Comparison of ENCODE assay signal across 8 mouse cellular contexts in genomic region chr16:33833781-33834482, GRCm38 (mm10). TPM values are rescaled to one million over a fixed set of nuclear protein-coding genes. Genes with fewer than 3 reads are reported as not detected.
DNase-seq lines count a peak whose midpoint lies in the region; ATAC-seq and TF ChIP-seq lines count a peak whose summit lies in the region.

No protein-coding gene starts in this region.

- H3K4me3 ChIP-seq in left cerebral cortex, adult 2 months: peak overlapping the region; percentile 24; the same call in 1 of the 2 replicates
- peak overlapping the region; percentile 57 for H3K4me3 ChIP-seq in heart, embryonic 10.5 days
- peak overlapping the region; percentile 26 for H3K4me3 ChIP-seq in lung, embryonic 14.5 days (ENCODE audit: low read depth, low read length)
- peak overlapping the region; percentile 18 for H3K4me3 ChIP-seq in neural tube, embryonic 15.5 days (replicated peaks)

- WGBS in heart, embryonic 10.5 days: under 1% methylated on average over 25 of the region's 25 CpGs
- WGBS in lung, embryonic 14.5 days: 6% methylated on average over 25 of the region's 25 CpGs
- 3% methylated on average over 25 of the region's 25 CpGs for WGBS in neural tube, embryonic 15.5 days

- intact Hi-C loops in left cerebral cortex, adult 2 months (cut with DNase I): loop anchor here (5.0 kb wide), 1 partner anchor 43 kb away; no protein-coding TSS in a partner anchor
- intact Hi-C loops in left cerebral cortex, postnatal 36 days (cut with DNase I): no loop called here

- H3K9ac ChIP-seq in lung, embryonic 14.5 days: peak overlapping the region; percentile 43; the same call in 1 of the 2 replicates
- H3K9ac ChIP-seq in neural tube, embryonic 15.5 days (replicated peaks): 0 out of 2 replicates have a peak overlapping the region, but pooled peaks have one; percentile 17

- H3K4me1 ChIP-seq in heart, embryonic 10.5 days: peaks cover 53% of the 10 kb centered on the region
- peaks cover 22% of the 10 kb centered on the region; the same call in 1 of the 2 replicates for H3K4me1 ChIP-seq in lung, embryonic 14.5 days (ENCODE audit: insufficient read depth)
- peaks cover 39% of the 10 kb centered on the region for H3K4me1 ChIP-seq in neural tube, embryonic 15.5 days

- H3K4me2 ChIP-seq in lung, embryonic 14.5 days: peak overlapping the region; percentile 67
- H3K4me2 ChIP-seq in neural tube, embryonic 15.5 days: peak overlapping the region; percentile 53

- TF ChIP-seq CTCF in left cerebral cortex, adult 2 months (IDR thresholded peaks at IDR 0.05): no peak; the same call in 1 of the 2 replicates
- TF ChIP-seq CTCF in lung, embryonic 14.5 days (IDR thresholded peaks at IDR 0.05; ENCODE audit: low read depth): peak; percentile 50

- DNase-seq in left cerebral cortex, adult 2 months (ENCODE audit: extremely low spot score in 1 of 2, low spot score in 2 of 2): no peak
- no peak for DNase-seq in left cerebral cortex, postnatal 36 days (ENCODE audit: low spot score in 2 of 2)
- DNase-seq in embryo, embryonic 11 days: peak; percentile 84
- peak; percentile 84 for DNase-seq in heart, embryonic 10.5 days (ENCODE audit: low spot score)
- DNase-seq in kidney, adult 8-10 months: peak; percentile 60 to 65
- peak; percentile 78 for DNase-seq in lung, embryonic 14.5 days
- no peak for DNase-seq in natural killer cell, adult 2 months (ENCODE audit: low spot score in 2 of 2)

- no peaks in the 10 kb centered on the region for H3K9me3 ChIP-seq in heart, embryonic 10.5 days
- H3K9me3 ChIP-seq in lung, embryonic 14.5 days (ENCODE audit: low read depth, low read length): no peaks in the 10 kb centered on the region
- no peaks in the 10 kb centered on the region for H3K9me3 ChIP-seq in neural tube, embryonic 15.5 days (replicated peaks)

- peak; percentile 37; the same call in 1 of the 2 replicates for ATAC-seq in lung, embryonic 14.5 days (ENCODE audit: insufficient read depth)
- no peak for ATAC-seq in neural tube, embryonic 15.5 days (ENCODE audit: low FRiP score)

- peak overlapping the region; percentile 60 for H3K27ac ChIP-seq in left cerebral cortex, adult 2 months
- H3K27ac ChIP-seq in heart, embryonic 10.5 days: peak overlapping the region; percentile 85
- peak overlapping the region; percentile 22; the same call in 1 of the 2 replicates for H3K27ac ChIP-seq in lung, embryonic 14.5 days (ENCODE audit: low read depth)
- H3K27ac ChIP-seq in neural tube, embryonic 15.5 days (replicated peaks): peak overlapping the region; percentile 60

- 0 out of 2 replicates have a peak, but pooled peaks cover 3% of the 10 kb centered on the region for H3K36me3 ChIP-seq in heart, embryonic 10.5 days
- H3K36me3 ChIP-seq in lung, embryonic 14.5 days (ENCODE audit: insufficient read depth): no peaks in the 10 kb centered on the region
- H3K36me3 ChIP-seq in neural tube, embryonic 15.5 days: no peaks in the 10 kb centered on the region

- H3K27me3 ChIP-seq in heart, embryonic 10.5 days (ENCODE audit: insufficient read depth, poor library complexity, severe bottlenecking): no peaks in the 10 kb centered on the region
- no peaks in the 10 kb centered on the region for H3K27me3 ChIP-seq in lung, embryonic 14.5 days (ENCODE audit: insufficient read depth, low read length)
- H3K27me3 ChIP-seq in neural tube, embryonic 15.5 days (replicated peaks): peaks cover 51% of the 10 kb centered on the region

RNA-seq across cellular contexts. Expression of gene Itgb5, which starts 4.5 kb away (rescaled TPM):
- total RNA-seq in left cerebral cortex, adult 2 months (2021): 10 to 100 TPM; 36.0 to 36.8 TPM
- 10 to 100 TPM; 35.6 to 37.1 TPM for total RNA-seq in left cerebral cortex, postnatal 36 days (2021)
- polyA plus RNA-seq in heart, embryonic 10.5 days (2016; fragmentation: Nextera tagmentation; extraction: Ambion mirVana): 35.0 and 37.3 TPM in 2 replicates
- polyA plus RNA-seq in lung, embryonic 14.5 days (2014; fragmentation: Nextera tagmentation; extraction: Ambion mirVana): 57.5 and 64.5 TPM in 2 replicates
- 19.2 and 20.1 TPM in 2 replicates for polyA plus RNA-seq in neural tube, embryonic 15.5 days (2015; fragmentation: Nextera tagmentation; extraction: Ambion mirVana)

RNA-seq across cellular contexts. Expression of gene Muc13, which starts 40.1 kb away (rescaled TPM):
- under 1 TPM; 0.12 to 0.23 TPM for total RNA-seq in left cerebral cortex, adult 2 months (2021)
- under 1 TPM in 1 of 2 experiments, not detected in 1; 0.10 TPM for total RNA-seq in left cerebral cortex, postnatal 36 days (2021)
- 0.36 and 1.7 TPM in 2 replicates for polyA plus RNA-seq in heart, embryonic 10.5 days (2016; fragmentation: Nextera tagmentation; extraction: Ambion mirVana)
- not detected in 2 replicates for polyA plus RNA-seq in lung, embryonic 14.5 days (2014; fragmentation: Nextera tagmentation; extraction: Ambion mirVana)
- 7.2 TPM in 1 of 2 replicates, not detected in the other for polyA plus RNA-seq in neural tube, embryonic 15.5 days (2015; fragmentation: Nextera tagmentation; extraction: Ambion mirVana)

Comparison
In these comparisons a context has a peak if more than half of its experiments do, and no peak if none do; other contexts are left out.
1. DNase-seq: peak in embryo, embryonic 11 days (single experiment), heart, embryonic 10.5 days (single experiment), kidney, adult 8-10 months (2 of 2) and lung, embryonic 14.5 days (single experiment); none in left cerebral cortex, adult 2 months (0 of 2), left cerebral cortex, postnatal 36 days (0 of 2) and natural killer cell, adult 2 months (0 of 2).
2. H3K27ac ChIP-seq: peak in every context shown above with its lines; median percentile 85 in heart, embryonic 10.5 days; 60 in left cerebral cortex, adult 2 months; 60 in neural tube, embryonic 15.5 days; 22 in lung, embryonic 14.5 days.
3. Peak in every context shown above with its lines, with median percentiles within 50 percentile points of each other: H3K4me3 ChIP-seq.